Mouse (Mus musculus): ENCODE data around the gene Arrb1. TPM values are rescaled to one million over a fixed set of nuclear protein-coding genes. Genes with fewer than 3 reads are reported as not detected.

Gene Arrb1
- polyA plus RNA-seq, 1 experiment from 2014 or later: 14.8 TPM

DNA sequence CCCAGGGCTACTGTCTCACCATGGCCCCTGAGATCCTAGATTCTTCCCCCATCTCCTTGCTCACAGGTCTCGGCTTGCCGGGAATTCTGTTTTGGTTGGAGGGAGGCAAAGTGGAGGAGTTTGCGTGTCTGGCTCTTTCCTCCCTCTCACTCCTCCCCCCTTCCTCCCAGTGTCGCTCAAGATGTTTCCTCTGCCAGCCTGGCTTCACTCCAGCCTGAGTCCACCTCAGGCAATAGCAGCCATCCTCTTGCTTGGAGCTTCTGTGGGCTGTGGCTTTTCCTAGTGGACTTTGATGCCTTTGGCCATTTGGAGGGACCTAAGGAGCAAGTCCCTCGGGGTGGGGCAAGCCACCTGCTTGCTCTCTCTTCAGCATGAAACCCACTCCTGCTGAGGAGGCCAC, 27.2 kb downstream of the Arrb1 start:
- no peaks in the 10 kb centered on the region for H3K9me3 ChIP-seq
- no peak for ATAC-seq
- no peak overlapping the region for H3K4me3 ChIP-seq (replicated peaks)
- WGBS: 30% methylated on average over 5 of the region's 5 CpGs
- H3K4me1 ChIP-seq (replicated peaks): peaks cover 55% of the 10 kb centered on the region
- H3K36me3 ChIP-seq: no peaks in the 10 kb centered on the region
- H3K27ac ChIP-seq: no peak overlapping the region
- peak overlapping the region; percentile 23; the same call in 1 of the 2 replicates for H3K9ac ChIP-seq (replicated peaks)
- H3K27me3 ChIP-seq: no peaks in the 10 kb centered on the region
- H3K4me2 ChIP-seq (replicated peaks): no peak overlapping the region

DNA sequence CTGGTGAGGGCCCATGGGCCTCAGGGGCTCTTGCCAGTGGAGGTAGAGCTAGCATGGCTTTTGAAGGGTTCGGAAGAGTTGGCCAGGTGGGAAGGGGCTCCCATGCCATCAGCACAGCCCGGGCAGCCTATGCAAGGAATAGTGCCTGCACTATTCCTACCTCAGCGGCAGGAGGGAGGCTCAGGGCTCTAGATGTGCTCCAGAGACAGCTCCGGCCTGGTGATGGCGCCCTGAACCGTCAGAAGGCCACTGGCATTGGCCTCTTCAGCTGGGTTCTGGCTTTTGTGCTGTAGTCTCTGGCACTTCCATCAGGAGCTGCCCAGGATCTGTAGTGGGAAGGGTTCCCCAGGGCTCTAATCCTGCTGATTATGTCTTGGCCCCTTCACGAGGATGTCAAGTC, 28.0 kb downstream of the Arrb1 start:
- Histone ChIP-seq H3K27ac (no peak overlapping the region), H3K27me3 (no peaks in the 10 kb centered on the region), H3K9me3 (no peaks in the 10 kb centered on the region), H3K36me3 (no peaks in the 10 kb centered on the region), H3K4me2 (replicated peaks) (no peak overlapping the region), H3K4me1 (replicated peaks) (peaks cover 55% of the 10 kb centered on the region), H3K4me3 (replicated peaks) (no peak overlapping the region), H3K9ac (replicated peaks) (0 out of 2 replicates have a peak overlapping the region, but pooled peaks have one; percentile 23)
- ATAC-seq: 0 out of 2 replicates have a peak, but pooled peaks have one; percentile 5
- 45% methylated on average over 7 of the region's 7 CpGs for WGBS

DNA sequence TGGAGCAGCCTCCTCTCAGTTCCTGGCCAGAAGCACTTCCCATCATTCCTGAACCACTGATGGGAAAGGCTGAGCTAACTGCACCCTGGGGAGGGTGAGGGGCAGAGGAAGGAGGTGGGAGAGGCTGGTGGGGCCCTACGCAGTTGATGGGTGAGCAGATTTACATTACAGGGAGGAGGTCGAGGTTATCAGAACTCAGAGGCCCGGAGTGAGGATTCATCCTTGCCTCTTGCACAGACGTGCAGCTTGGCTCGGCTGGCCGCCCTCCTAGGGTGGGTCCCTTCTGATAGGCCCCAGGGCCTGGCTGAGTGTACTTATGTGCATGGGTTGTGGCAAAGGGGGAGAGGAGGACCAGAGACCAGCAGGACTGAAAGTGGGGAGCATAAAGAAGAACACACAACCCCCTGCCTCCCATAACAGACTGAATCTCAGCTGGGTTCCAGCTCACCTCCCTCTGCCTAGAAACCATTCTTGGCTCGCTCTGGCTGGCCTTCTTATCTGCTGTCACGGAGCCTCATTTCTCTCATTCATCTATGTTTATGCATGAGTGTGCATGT, 30.1 kb downstream of the Arrb1 start:
- no peaks in the 10 kb centered on the region for H3K36me3 ChIP-seq
- WGBS: 33% methylated on average over 8 of the region's 8 CpGs
- ATAC-seq: peak; percentile 47; the same call in 1 of the 2 replicates
- no peak overlapping the region for H3K4me3 ChIP-seq (replicated peaks)
- peaks cover 48% of the 10 kb centered on the region for H3K4me1 ChIP-seq (replicated peaks)
- no peaks in the 10 kb centered on the region for H3K9me3 ChIP-seq
- peak overlapping the region; percentile 55 for H3K27ac ChIP-seq
- H3K27me3 ChIP-seq: no peaks in the 10 kb centered on the region
- no peak overlapping the region for H3K4me2 ChIP-seq (replicated peaks)
- 0 out of 2 replicates have a peak overlapping the region, but pooled peaks have one; percentile 46 for H3K9ac ChIP-seq (replicated peaks)

DNA sequence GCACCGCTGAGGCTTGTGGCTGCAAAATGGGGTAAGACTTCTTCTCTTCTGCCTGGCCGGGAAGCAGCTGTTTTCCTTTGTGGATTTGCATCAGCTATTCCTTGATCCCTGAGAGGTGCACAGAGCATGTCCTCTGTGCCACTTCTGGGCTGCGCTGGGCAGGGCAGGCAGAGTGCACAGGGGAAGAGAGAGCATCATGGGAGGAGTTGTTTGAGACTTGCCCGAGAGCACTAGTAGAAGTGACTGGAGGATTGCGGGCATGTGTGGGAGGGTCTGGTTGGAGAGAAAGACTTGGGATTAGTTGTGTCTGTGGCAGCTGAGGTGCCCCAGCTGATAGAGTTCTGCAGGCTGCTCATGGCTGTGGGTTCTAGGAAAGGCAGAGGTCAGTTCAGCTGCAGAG, 35.4 kb downstream of the Arrb1 start:
- ATAC-seq: no peak
- Histone ChIP-seq H3K9ac (replicated peaks) (peak overlapping the region; percentile 48; the same call in 1 of the 2 replicates), H3K4me1 (replicated peaks) (peaks cover 22% of the 10 kb centered on the region), H3K36me3 (0 out of 2 replicates have a peak, but pooled peaks cover 5% of the 10 kb centered on the region), H3K4me3 (replicated peaks) (no peak overlapping the region), H3K4me2 (replicated peaks) (no peak overlapping the region), H3K27ac (0 out of 2 replicates have a peak overlapping the region, but pooled peaks have one; percentile 30), H3K27me3 (no peaks in the 10 kb centered on the region), H3K9me3 (no peaks in the 10 kb centered on the region)
- WGBS: 53% methylated on average over 5 of the region's 5 CpGs

DNA sequence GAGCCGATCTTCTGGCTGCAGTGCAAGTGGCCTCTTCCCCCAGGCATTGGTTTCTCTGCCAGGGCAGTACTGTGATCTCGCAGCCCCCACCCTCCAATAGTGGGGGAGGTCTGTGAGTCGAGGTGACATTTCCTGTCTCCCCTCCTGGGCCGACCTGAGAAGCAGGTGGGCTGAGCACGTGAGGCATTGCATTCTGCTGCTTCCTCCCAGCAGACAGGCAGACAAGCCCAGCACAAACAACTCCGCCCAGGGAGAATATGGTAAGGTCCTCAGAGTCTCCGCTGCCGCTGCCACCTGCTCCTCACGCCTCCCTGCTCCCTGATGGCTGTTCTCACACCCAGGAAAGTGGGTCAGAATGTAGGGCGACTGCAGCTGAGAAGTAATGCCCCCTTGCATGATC, 37.7 kb downstream of the Arrb1 start:
- no peaks in the 10 kb centered on the region for H3K27me3 ChIP-seq
- no peaks in the 10 kb centered on the region for H3K9me3 ChIP-seq
- peak overlapping the region; percentile 6; the same call in 1 of the 2 replicates for H3K9ac ChIP-seq (replicated peaks)
- no peak overlapping the region for H3K4me3 ChIP-seq (replicated peaks)
- peak overlapping the region; percentile 16; the same call in 1 of the 2 replicates for H3K27ac ChIP-seq
- 0 out of 2 replicates have a peak, but pooled peaks cover 5% of the 10 kb centered on the region for H3K36me3 ChIP-seq
- ATAC-seq: no peak
- no peak overlapping the region for H3K4me2 ChIP-seq (replicated peaks)
- 49% methylated on average over 10 of the region's 10 CpGs for WGBS
- peaks cover 16% of the 10 kb centered on the region for H3K4me1 ChIP-seq (replicated peaks)

DNA sequence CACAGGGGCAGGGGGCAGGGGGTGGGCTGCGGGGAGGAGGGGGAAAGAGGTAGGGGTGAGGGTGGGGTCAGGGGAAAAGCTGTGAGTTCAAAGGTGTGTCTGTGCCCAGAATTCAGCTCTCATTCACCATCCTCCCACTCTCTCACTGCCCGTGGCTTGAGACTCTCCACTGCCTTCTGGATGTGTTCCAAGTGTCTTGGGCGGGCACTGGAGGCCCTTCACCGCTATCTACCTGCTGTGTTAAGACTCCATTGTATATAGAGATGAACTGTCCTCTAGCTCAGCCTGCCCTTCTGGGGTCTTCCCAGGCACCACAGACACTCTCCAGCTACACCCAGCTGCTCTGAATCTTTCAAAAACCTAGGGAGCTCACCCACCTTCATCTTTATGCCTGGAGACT, 38.1 kb downstream of the Arrb1 start:
- H3K4me3 ChIP-seq (replicated peaks): no peak overlapping the region
- H3K9me3 ChIP-seq: no peaks in the 10 kb centered on the region
- peaks cover 16% of the 10 kb centered on the region for H3K4me1 ChIP-seq (replicated peaks)
- H3K36me3 ChIP-seq: 0 out of 2 replicates have a peak, but pooled peaks cover 5% of the 10 kb centered on the region
- H3K9ac ChIP-seq (replicated peaks): no peak overlapping the region
- no peaks in the 10 kb centered on the region for H3K27me3 ChIP-seq
- H3K4me2 ChIP-seq (replicated peaks): no peak overlapping the region
- H3K27ac ChIP-seq: no peak overlapping the region
- 59% methylated on average over 4 of the region's 4 CpGs for WGBS
- ATAC-seq: no peak

DNA sequence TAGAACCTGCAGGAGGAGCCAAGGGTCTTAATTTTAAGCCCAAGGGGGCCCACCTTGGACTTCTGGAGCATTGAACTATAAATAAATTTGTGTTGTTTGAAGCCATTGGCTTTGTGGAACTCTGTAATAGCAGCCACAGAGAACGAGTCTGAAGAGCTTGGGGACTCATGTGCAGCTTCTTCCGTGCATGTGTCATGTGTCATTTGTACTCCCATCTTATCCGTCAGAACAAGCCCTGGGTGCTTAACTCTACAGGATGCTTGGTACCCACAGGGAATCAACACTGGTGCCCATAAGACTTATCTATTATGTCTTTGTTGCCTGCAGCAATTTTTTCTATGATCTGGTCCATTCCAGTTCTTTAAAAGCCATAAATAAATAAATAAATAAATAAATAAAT, 43.0 kb downstream of the Arrb1 start:
- Histone ChIP-seq H3K36me3 (0 out of 2 replicates have a peak, but pooled peaks cover under 1% of the 10 kb centered on the region), H3K27me3 (peaks cover 7% of the 10 kb centered on the region; the same call in 1 of the 2 replicates), H3K9me3 (no peaks in the 10 kb centered on the region), H3K4me3 (replicated peaks) (no peak overlapping the region), H3K4me2 (replicated peaks) (no peak overlapping the region), H3K27ac (no peak overlapping the region), H3K4me1 (replicated peaks) (peaks cover 33% of the 10 kb centered on the region), H3K9ac (replicated peaks) (no peak overlapping the region)
- WGBS: 76% methylated on average over 3 of the region's 3 CpGs
- no peak for ATAC-seq

DNA sequence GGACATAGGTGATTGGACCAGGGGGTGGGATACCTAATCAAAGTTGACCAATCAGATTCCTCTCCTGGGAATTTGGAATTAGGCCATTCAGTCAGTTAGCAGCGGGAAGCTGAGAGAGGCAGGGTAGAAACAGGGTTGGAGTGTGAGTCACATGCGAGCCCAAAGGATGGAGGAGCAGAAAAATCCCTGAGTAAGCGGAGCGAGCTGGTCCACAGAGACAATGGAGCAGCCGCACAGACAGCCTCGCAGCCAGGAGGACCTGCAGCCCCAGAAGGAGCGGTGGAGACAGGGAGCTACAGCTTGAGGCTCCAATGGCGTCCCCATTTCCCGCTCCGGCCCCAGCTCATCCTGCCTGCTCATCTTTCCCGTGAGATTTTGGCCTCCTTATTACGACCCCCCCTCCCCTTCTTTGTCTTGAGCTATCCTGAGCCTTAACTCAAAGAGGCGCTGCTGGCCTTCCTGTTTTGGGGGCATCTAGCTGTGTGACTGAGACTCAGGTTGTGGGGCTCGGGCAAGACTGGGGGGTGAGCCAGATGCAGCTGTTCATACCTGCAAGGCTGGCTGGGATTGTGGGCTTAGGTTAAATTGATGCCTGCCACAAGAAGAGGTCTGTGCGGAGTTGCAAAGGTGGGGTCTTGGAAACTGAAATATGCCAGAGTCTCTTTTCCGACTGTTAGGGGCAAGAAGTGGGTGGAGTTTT, 44.4 kb downstream of the Arrb1 start:
- H3K4me3 ChIP-seq (replicated peaks): peak overlapping the region; percentile 11; the same call in 1 of the 2 replicates
- H3K4me1 ChIP-seq (replicated peaks): peaks cover 33% of the 10 kb centered on the region
- H3K9me3 ChIP-seq: no peaks in the 10 kb centered on the region
- H3K36me3 ChIP-seq: peaks cover 12% of the 10 kb centered on the region; the same call in 1 of the 2 replicates
- WGBS: 5% methylated on average over 16 of the region's 16 CpGs
- peak overlapping the region; percentile 45 for H3K4me2 ChIP-seq (replicated peaks)
- ATAC-seq: peak; percentile 59
- H3K27me3 ChIP-seq: peaks cover 7% of the 10 kb centered on the region; the same call in 1 of the 2 replicates
- H3K27ac ChIP-seq: no peak overlapping the region
- peak overlapping the region; percentile 55 for H3K9ac ChIP-seq (replicated peaks)

DNA sequence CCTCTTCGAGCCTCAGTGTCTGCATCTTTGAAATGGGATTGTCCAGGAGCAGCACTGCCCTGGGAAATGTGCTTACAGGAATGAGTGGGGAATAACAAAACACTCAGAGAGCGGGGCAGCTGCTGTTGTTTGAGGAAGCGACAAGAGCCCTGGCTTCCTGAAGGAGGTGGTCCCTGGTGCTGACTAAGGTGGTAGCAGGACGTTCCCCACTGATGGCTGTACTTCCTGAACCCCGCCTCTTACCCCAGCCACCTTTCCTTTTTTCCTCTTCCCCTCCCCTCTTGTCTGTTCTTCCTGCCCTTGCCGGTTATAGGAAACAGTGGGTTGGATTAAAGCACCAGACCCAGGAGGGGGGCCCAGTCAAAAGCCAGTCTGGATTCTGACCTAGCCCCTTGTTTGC, 45.0 kb downstream of the Arrb1 start:
- H3K4me2 ChIP-seq (replicated peaks): peak overlapping the region; percentile 45
- peak overlapping the region; percentile 55; the same call in 1 of the 2 replicates for H3K9ac ChIP-seq (replicated peaks)
- H3K27me3 ChIP-seq: peaks cover 7% of the 10 kb centered on the region; the same call in 1 of the 2 replicates
- H3K36me3 ChIP-seq: peaks cover 14% of the 10 kb centered on the region; the same call in 1 of the 2 replicates
- no peak overlapping the region for H3K4me3 ChIP-seq (replicated peaks)
- 30% methylated on average over 6 of the region's 6 CpGs for WGBS
- ATAC-seq: 0 out of 2 replicates have a peak, but pooled peaks have one; percentile 29
- H3K4me1 ChIP-seq (replicated peaks): peaks cover 33% of the 10 kb centered on the region
- no peak overlapping the region for H3K27ac ChIP-seq
- no peaks in the 10 kb centered on the region for H3K9me3 ChIP-seq

DNA sequence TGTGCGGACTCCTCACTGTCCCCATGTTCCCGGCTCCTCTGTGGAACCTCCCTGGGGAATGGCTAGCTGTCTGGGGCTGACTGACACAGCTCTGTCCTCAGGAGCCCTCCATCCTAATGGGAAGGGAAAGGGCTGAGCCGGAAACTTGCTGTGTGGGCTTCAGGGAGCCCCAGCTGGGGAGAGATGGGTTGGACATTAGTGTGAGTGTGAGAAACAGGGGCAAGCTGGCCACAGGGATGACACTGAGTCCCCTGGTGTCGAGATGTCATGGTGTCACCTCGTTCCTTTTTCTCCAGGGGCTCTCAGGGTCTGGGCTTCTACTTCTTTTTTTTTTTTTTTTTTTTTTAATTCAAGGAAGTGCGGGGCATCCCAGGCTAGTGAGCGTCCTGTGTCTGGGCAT, 47.0 kb downstream of the Arrb1 start:
- 59% methylated on average over 7 of the region's 7 CpGs for WGBS
- Histone ChIP-seq H3K4me2 (replicated peaks) (no peak overlapping the region), H3K4me3 (replicated peaks) (no peak overlapping the region), H3K9ac (replicated peaks) (no peak overlapping the region), H3K36me3 (peaks cover 17% of the 10 kb centered on the region; the same call in 1 of the 2 replicates), H3K4me1 (replicated peaks) (peaks cover 47% of the 10 kb centered on the region), H3K9me3 (no peaks in the 10 kb centered on the region), H3K27me3 (peaks cover 7% of the 10 kb centered on the region; the same call in 1 of the 2 replicates), H3K27ac (no peak overlapping the region)
- ATAC-seq: no peak

DNA sequence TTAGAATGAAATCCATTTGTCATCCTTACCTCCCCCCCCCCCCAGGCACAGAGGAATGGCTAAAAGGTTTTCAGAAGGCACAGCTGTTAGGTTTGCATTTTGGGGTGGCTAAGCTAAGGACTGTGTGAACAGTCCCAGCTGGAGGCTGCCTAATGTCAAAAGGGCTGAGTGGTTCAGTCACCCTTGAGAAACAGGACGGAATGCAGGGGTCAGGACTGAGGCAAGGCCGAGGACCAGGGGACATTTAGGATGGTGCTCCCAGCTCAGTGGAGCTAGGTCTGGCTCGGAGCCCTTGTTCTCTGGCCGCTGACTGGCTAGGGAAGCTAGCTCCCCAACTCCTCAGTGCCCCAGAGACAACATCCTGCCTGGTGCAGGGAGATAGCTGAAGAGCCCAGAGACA, 47.6 kb downstream of the Arrb1 start:
- WGBS: 26% methylated on average over 4 of the region's 4 CpGs

DNA sequence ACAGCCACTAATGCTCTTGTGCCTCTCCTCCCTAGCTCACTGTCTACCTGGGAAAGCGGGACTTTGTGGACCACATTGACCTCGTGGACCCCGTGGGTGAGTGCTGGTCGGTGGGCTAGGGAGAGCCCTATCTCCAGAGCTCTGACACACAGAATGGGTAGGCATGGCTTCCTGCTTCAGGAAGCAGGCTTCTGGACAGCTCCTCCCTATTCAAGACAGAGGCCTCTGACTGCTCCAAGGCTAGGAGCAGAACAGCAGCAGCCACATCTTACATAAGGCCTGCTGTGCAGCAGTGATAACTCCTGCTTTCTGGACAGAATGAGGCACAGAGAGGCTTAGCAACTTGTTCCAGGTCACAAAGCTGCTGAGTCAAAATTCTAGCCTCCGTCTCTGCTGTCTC, 48.4 kb downstream of the Arrb1 start:
- 90% methylated on average over 5 of the region's 5 CpGs for WGBS
- no peaks in the 10 kb centered on the region for H3K9me3 ChIP-seq
- peaks cover 27% of the 10 kb centered on the region; the same call in 1 of the 2 replicates for H3K36me3 ChIP-seq
- peaks cover 10% of the 10 kb centered on the region; the same call in 1 of the 2 replicates for H3K27me3 ChIP-seq
- H3K4me2 ChIP-seq (replicated peaks): no peak overlapping the region
- no peak overlapping the region for H3K27ac ChIP-seq
- H3K9ac ChIP-seq (replicated peaks): no peak overlapping the region
- no peak for ATAC-seq
- H3K4me3 ChIP-seq (replicated peaks): no peak overlapping the region
- H3K4me1 ChIP-seq (replicated peaks): peaks cover 53% of the 10 kb centered on the region

More for the DNA sequence above, 47.6 kb downstream of the Arrb1 start:
- H3K4me2 ChIP-seq (replicated peaks): no peak overlapping the region
- no peaks in the 10 kb centered on the region for H3K9me3 ChIP-seq
- H3K27ac ChIP-seq: no peak overlapping the region
- H3K27me3 ChIP-seq: peaks cover 7% of the 10 kb centered on the region; the same call in 1 of the 2 replicates
- no peak overlapping the region for H3K9ac ChIP-seq (replicated peaks)
- no peak for ATAC-seq
- H3K4me1 ChIP-seq (replicated peaks): peaks cover 53% of the 10 kb centered on the region
- no peak overlapping the region for H3K4me3 ChIP-seq (replicated peaks)
- peaks cover 20% of the 10 kb centered on the region; the same call in 1 of the 2 replicates for H3K36me3 ChIP-seq

Data from midbrain, embryonic 13.5 days (tissue).